Mouse (Mus musculus) liver, embryonic 14.5 days (tissue): ENCODE measurements around the gene Dpp8. TPM values are rescaled to one million over a fixed set of nuclear protein-coding genes. Genes with fewer than 3 reads are reported as not detected.
"Not testable (repeated sequence)": the region's sequence is repeated elsewhere in the genome, so short reads cannot be mapped to it uniquely, and the experiment has no call there.

Source experiments
- ATAC-seq: fragments of 200-750 bp; cut with Nextera tagmentation; 2 replicates; pipeline ENCODE4 v1.8.0; 2017; ENCODE audit warnings: moderate number of reproducible peaks, mild to moderate bottlenecking, moderate library complexity; ENCODE audit not compliant: insufficient read depth
- DNase-seq, 3 experiments: peaks; one replicate each; pipeline ENCODE4 v3.0.0-alpha.2; 2012 to 2013; ENCODE audit warnings: low read depth in 3 of 3, low spot score in 3 of 3
- H3K27ac ChIP-seq: fragments of 300-500 bp; sonication (generic); 2 replicates; pipeline ENCODE4 v1.5.1; 2014; ENCODE audit warnings: moderate library complexity, mild to moderate bottlenecking, control low read depth, inconsistent platforms
- H3K27me3 ChIP-seq: fragments of 300-500 bp; sonication (generic); 2 replicates; pipeline ENCODE4 v1.6.1; 2014; ENCODE audit warnings: mild to moderate bottlenecking, low read length, moderate library complexity; ENCODE audit not compliant: control insufficient read depth, insufficient read depth
- H3K36me3 ChIP-seq: fragments of 300-500 bp; sonication (generic); replicated peaks from 2 replicates; pipeline ENCODE4 v1.6.1; 2014; ENCODE audit warnings: low read depth; ENCODE audit not compliant: control insufficient read depth, insufficient read depth
- H3K4me1 ChIP-seq, 2 experiments: fragments of 200-500 bp in 1 of 2; fragments of 300-500 bp in 1 of 2; sonication (generic) in 1 of 2; replicated peaks; 2 replicates each; pipeline ENCODE4 v1.6.1; 2012 to 2014; ENCODE audit warnings: antibody characterized with exemption in 1 of 2, inconsistent platforms in 1 of 2, low read length in 1 of 2; ENCODE audit not compliant: control insufficient read depth in 2 of 2, insufficient read depth in 2 of 2
- H3K4me2 ChIP-seq: fragments of 300-500 bp; sonication (generic); 2 replicates; pipeline ENCODE4 v1.6.1; 2014; ENCODE audit warnings: low read depth, mild to moderate bottlenecking, control low read depth, moderate library complexity
- H3K4me3 ChIP-seq, 2 experiments: fragments of 200-500 bp in 1 of 2; fragments of 300-500 bp in 1 of 2; sonication (generic) in 1 of 2; 2 replicates each; pipeline ENCODE4 v1.5.1; 2012 to 2014; ENCODE audit warnings: low read depth in 2 of 2, low read length in 2 of 2, mild to moderate bottlenecking in 2 of 2, control low read depth in 1 of 2, inconsistent platforms in 1 of 2, moderate library complexity in 1 of 2; ENCODE audit not compliant: insufficient read depth in 1 of 2
- H3K9ac ChIP-seq: fragments of 300-500 bp; sonication (generic); replicated peaks from 2 replicates; pipeline ENCODE4 v1.6.1; 2014; ENCODE audit warnings: mild to moderate bottlenecking, control low read depth, moderate library complexity
- H3K9me3 ChIP-seq: fragments of 300-500 bp; sonication (generic); 2 replicates; pipeline ENCODE4 v1.6.1; 2016; ENCODE audit warnings: low read length, mixed read lengths; ENCODE audit not compliant: control insufficient read depth
- CTCF ChIP-seq: IDR thresholded peaks from 2 replicates; pipeline ENCODE4 v1.5.1; 2016; ENCODE audit warnings: antibody characterized with exemption, low read depth, control low read depth
- EP300 ChIP-seq: IDR thresholded peaks from 2 replicates; pipeline ENCODE4 v1.6.1; 2016; ENCODE audit warnings: antibody characterized with exemption, low read depth
- WGBS: fragments of 180-500 bp; shearing (Covaris S2); extraction: QIAGEN DNeasy Blood & Tissue Kit; methylation state at CpG from one replicate; pipeline ENCODE4 v1.1.7; 2014; ENCODE audit not compliant: insufficient replicate concordance; 5-methylcytosine and 5-hydroxymethylcytosine counted together
- polyA plus RNA-seq, 2 experiments: library from polyadenylated mRNA; depleted of rRNA in 1 of 2; stranded (reverse) in 1 of 2; unstranded in 1 of 2; fragments of >200 nt; fragmentation: Nextera tagmentation in 1 of 2; extraction: Ambion mirVana in 1 of 2; gene quantifications; 2 replicates each; pipeline versions ENCODE4 v1.2.1 to v1.2.3; 2012 to 2014

Gene Dpp8
- polyA plus RNA-seq, 2 experiments = 11.7 to 18.5 TPM

DNA sequence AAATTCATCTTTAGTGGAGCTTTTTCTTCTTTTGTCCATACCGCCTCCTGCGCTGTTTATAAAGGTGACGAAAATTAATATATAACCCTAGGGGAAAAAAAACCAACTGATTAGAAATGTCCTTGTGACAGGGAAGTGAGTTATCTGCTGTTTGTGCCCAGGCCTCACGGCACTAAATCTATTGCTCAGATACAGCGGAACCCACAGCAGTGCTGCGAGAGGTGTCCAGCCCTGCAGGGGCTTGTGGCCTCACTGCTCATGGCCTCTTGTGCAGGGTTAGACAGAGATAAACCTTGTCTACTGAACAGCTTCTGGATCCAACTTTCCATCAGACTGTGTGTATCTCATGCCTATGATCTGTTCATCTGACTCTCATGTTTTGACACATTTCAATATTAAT, 43.8 kb upstream of the Dpp8 start:
- peaks cover 61% of the 10 kb centered on the region for H3K36me3 ChIP-seq
- DNase-seq = no peak
- no peaks in the 10 kb centered on the region for H3K9me3 ChIP-seq
- no peak overlapping the region for H3K27ac ChIP-seq
- ATAC-seq = no peak
- H3K9ac ChIP-seq = no peak overlapping the region
- H3K4me3 ChIP-seq = no peak overlapping the region
- H3K4me2 ChIP-seq = no peak overlapping the region
- H3K4me1 ChIP-seq = peaks cover 11 to 13% of the 10 kb centered on the region in 2 experiments
- 61% methylated on average over 6 of the region's 6 CpGs for WGBS
- no peaks in the 10 kb centered on the region for H3K27me3 ChIP-seq
- no peak for TF ChIP-seq CTCF
- no peak for TF ChIP-seq EP300

DNA sequence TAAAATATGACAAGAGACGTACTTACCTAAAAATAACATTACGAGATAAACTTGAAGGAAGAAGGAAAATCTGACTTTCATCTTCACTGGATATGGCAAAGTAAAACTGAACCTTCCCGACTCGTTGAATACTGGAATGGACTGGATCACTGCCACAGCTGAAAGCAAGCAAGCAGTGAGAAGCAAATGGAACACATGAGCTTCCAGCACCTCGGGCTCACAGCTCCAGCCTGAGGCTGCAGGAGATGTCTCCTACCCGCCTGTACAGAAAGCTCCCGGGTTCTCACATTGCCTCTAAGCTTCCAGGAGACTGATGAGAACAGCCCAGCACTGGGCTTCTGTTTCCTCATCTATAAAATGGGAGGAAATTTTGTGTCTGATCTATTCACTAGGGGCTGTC, 41.9 kb upstream of the Dpp8 start:
- no peak for TF ChIP-seq CTCF
- no peak for TF ChIP-seq EP300
- Histone ChIP-seq H3K4me2 (no peak overlapping the region), H3K9me3 (no peaks in the 10 kb centered on the region), H3K4me1 (peaks cover 8 to 9% of the 10 kb centered on the region in 2 experiments), H3K27me3 (no peaks in the 10 kb centered on the region), H3K27ac (no peak overlapping the region), H3K9ac (no peak overlapping the region), H3K4me3 (no peak overlapping the region), H3K36me3 (peaks cover 50% of the 10 kb centered on the region)
- DNase-seq = no peak
- ATAC-seq = no peak
- WGBS = 79% methylated on average over 7 of the region's 7 CpGs

DNA sequence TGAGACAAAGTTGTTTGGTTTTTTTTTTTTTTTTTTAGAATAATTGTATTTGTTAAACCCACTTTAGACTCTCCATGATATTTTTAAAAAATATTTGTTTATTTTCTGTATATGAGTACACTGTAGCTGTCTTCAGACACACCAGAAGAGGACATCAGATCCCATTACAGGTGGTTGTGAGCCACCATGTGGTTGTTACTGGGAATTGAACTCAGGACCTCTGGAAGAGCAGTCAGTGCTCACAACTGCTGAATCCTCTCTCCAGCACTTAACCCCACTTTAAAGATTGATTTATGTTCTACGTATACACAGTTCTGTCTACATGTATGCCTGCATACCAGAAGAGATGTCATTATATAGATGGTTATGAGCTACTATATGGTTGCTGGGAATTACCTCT, 36.8 kb upstream of the Dpp8 start:
- H3K27ac ChIP-seq, DNase-seq, H3K9me3 ChIP-seq, H3K27me3 ChIP-seq, H3K4me3 ChIP-seq, ATAC-seq, H3K9ac ChIP-seq, H3K4me2 ChIP-seq, H3K4me1 ChIP-seq: not testable (repeated sequence)
- peaks cover 19% of the 10 kb centered on the region for H3K36me3 ChIP-seq
- 63% methylated on average over 1 of the region's 1 CpGs for WGBS

DNA sequence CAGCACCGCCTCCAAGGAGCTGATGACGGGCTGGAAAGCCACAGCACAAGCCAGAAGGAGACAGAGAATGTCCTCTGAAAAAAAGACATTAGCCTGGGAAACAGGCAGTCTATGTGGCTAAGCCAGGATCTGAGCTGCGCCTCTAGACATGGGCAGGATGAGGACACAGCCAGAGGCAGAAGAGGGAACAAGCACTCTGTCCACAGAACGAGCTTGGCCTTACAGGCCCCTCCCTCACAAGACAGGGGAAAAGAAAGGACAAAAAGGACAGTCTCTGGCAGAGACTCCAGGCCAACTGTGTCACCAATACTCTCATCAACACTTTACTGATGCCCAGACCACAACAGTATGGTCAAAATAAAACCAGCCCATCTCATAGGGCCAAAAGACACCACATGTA, 30.7 kb upstream of the Dpp8 start:
- no peak overlapping the region for H3K4me2 ChIP-seq
- H3K9ac ChIP-seq = no peak overlapping the region
- TF ChIP-seq EP300 (no peak), CTCF (no peak)
- no peaks in the 10 kb centered on the region for H3K27me3 ChIP-seq
- no peak for ATAC-seq
- DNase-seq = no peak
- H3K36me3 ChIP-seq = peaks cover 26% of the 10 kb centered on the region
- H3K4me3 ChIP-seq = no peak overlapping the region
- WGBS = 65% methylated on average over 4 of the region's 4 CpGs
- no peak overlapping the region for H3K27ac ChIP-seq
- H3K4me1 ChIP-seq = no peaks in the 10 kb centered on the region
- H3K9me3 ChIP-seq = no peaks in the 10 kb centered on the region

DNA sequence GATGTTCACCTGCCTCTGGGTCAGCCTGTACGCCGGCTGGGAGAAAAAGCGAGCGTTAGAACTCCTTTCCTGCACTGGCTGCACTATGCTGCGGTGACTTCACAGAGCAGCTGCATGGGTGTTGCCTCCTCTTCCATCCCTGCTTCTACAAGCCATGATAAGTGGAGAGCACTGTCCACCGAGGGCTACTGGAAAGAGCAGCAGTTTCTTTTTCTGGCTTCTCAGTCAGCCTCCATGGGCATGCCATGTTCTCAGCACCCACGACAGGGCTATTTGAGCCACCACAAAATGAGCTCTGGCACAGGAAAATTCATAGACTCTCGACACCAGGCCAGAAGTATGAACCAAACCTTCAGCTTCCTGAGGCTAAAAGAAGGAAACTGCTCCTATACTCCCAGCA, 26.5 kb upstream of the Dpp8 start:
- Histone ChIP-seq H3K9ac (no peak overlapping the region), H3K9me3 (no peaks in the 10 kb centered on the region), H3K4me2 (no peak overlapping the region), H3K27ac (no peak overlapping the region), H3K36me3 (peaks cover 21% of the 10 kb centered on the region), H3K4me1 (no peaks in the 10 kb centered on the region), H3K27me3 (no peaks in the 10 kb centered on the region), H3K4me3 (no peak overlapping the region)
- 86% methylated on average over 8 of the region's 8 CpGs for WGBS
- no peak for ATAC-seq
- no peak for DNase-seq
- TF ChIP-seq EP300 (no peak), CTCF (no peak)

DNA sequence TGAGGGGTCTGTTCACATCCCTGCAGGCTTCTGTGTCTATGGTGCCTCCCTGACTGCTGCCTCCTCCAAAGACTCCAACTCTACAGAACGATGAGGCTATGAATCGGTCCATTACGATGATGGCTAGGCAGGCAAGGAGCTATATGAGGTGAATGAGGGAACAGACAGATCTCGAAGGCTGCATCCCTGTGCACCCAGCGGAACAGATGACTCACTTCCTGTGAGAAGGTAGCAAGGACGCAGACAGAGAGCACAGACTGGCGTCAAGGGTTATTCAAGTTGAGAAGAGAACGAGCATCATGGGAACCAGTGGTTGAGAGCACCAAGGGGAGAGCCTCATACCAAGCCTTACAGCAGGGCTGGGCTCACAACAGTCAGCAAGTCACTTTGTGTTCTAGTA, 21.6 kb upstream of the Dpp8 start:
- Histone ChIP-seq H3K27me3 (no peaks in the 10 kb centered on the region), H3K4me2 (no peak overlapping the region), H3K9me3 (no peaks in the 10 kb centered on the region), H3K9ac (no peak overlapping the region), H3K27ac (no peak overlapping the region), H3K4me3 (no peak overlapping the region), H3K4me1 (peaks cover 2 to 8% of the 10 kb centered on the region in 2 experiments; a peak in 3 of 4 replicates), H3K36me3 (peaks cover 9% of the 10 kb centered on the region)
- 65% methylated on average over 8 of the region's 8 CpGs for WGBS
- no peak for ATAC-seq
- no peak for TF ChIP-seq EP300
- TF ChIP-seq CTCF = no peak
- no peak for DNase-seq
